Mouse (Mus musculus): ENCODE results near the gene Babam2.

DNA sequence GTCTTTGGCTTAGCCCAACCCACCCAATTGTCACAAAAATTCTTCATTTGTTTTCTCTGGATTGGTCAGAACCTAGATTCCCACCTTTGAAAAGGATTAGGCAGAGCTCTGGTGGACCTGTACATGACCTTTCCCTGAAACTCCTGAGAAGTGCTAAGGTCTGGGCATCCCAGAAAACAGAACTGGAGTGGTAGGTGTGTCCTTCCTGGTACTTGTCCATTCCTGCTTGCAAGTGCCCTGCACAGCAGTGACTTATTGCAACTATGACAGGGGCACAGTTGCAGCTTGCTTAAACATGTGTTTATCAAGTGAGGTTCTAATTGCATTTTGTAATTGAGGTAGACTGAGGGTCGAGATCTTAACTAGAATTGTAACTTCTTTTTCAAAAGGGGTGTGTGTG lies 234.2 kb downstream of the Babam2 start:
- TF ChIP-seq CTCF (IDR thresholded peaks at IDR 0.05; ENCODE audit: control insufficient read depth, insufficient read depth, low read length) (no peak), POLR2A (IDR thresholded peaks at IDR 0.05; ENCODE audit: borderline replicate concordance, control insufficient read depth, low read depth, low read length) (no peak)

All from bone marrow, adult 2 months (tissue).